Mouse (Mus musculus) MEL (cell line): ENCODE data around the gene Cfap43. TPM values are rescaled to one million over a fixed set of nuclear protein-coding genes. Genes with fewer than 3 reads are reported as not detected.

Experiments used
- DNase-seq: peaks from one replicate; pipeline ENCODE4 v3.0.0; 2011; ENCODE audit warnings: low read depth, low spot score
- H3K27ac ChIP-seq: 2 replicates; pipeline ENCODE4 v1.5.1; 2012; ENCODE audit warnings: low read depth, mild to moderate bottlenecking, control low read depth, low read length, moderate library complexity; ENCODE audit not compliant: control insufficient read depth
- H3K27me3 ChIP-seq, 2 experiments: fragments of 150-350 bp in 1 of 2; sonication (generic) in 1 of 2; 2 replicates each; pipeline ENCODE4 v1.6.1; 2012; ENCODE audit warnings: low read length in 2 of 2, mild to moderate bottlenecking in 2 of 2, improper control_type of control experiment in 1 of 2, moderate library complexity in 1 of 2; ENCODE audit not compliant: insufficient read depth in 2 of 2, control insufficient read depth in 1 of 2
- H3K36me3 ChIP-seq, 2 experiments: 2 replicates each; pipeline ENCODE4 v1.6.1; 2012 to 2014; ENCODE audit warnings: low read length in 2 of 2, improper control_type of control experiment in 1 of 2, inconsistent platforms in 1 of 2, mild to moderate bottlenecking in 1 of 2; ENCODE audit not compliant: insufficient read depth in 2 of 2, control insufficient read depth in 1 of 2
- H3K4me1 ChIP-seq, 2 experiments: fragments of 150-350 bp in 1 of 2; sonication (generic) in 1 of 2; 2 replicates each; pipeline ENCODE4 v1.6.1; 2012; ENCODE audit warnings: low read length in 2 of 2, improper control_type of control experiment in 1 of 2, mild to moderate bottlenecking in 1 of 2; ENCODE audit not compliant: insufficient read depth in 2 of 2, control insufficient read depth in 1 of 2
- H3K4me3 ChIP-seq, 2 experiments: fragments of 150-350 bp in 1 of 2; sonication (generic) in 1 of 2; 2 replicates each; pipeline ENCODE4 v1.5.1; 2012; ENCODE audit warnings: low read depth in 2 of 2, low read length in 2 of 2, mild to moderate bottlenecking in 2 of 2, moderate library complexity in 2 of 2, control low read depth in 1 of 2, improper control_type of control experiment in 1 of 2; ENCODE audit not compliant: control insufficient read depth in 1 of 2, insufficient read depth in 1 of 2
- H3K79me2 ChIP-seq: 2 replicates; pipeline ENCODE4 v1.6.1; 2012; ENCODE audit warnings: mild to moderate bottlenecking, low read length, moderate library complexity; ENCODE audit not compliant: control insufficient read depth, poor library complexity, insufficient read depth
- H3K9ac ChIP-seq: 2 replicates; pipeline ENCODE4 v1.6.1; 2012; ENCODE audit warnings: low read depth, mild to moderate bottlenecking, control low read depth, low read length, moderate library complexity; ENCODE audit not compliant: control insufficient read depth, poor library complexity, severe bottlenecking
- H3K9me3 ChIP-seq: fragments of 150-350 bp; sonication (generic); replicated peaks from 2 replicates; pipeline ENCODE4 v1.6.1; 2012; ENCODE audit warnings: mild to moderate bottlenecking, low read length, improper control_type of control experiment, moderate library complexity; ENCODE audit not compliant: insufficient read depth
- BHLHE40 ChIP-seq: IDR thresholded peaks from 2 replicates; pipeline ENCODE4 v1.6.1; 2012; ENCODE audit warnings: low read depth, mild to moderate bottlenecking, inconsistent platforms, low read length, improper control_type of control experiment, borderline replicate concordance
- E2F4 ChIP-seq: IDR thresholded peaks from 2 replicates; pipeline ENCODE4 v1.6.1; 2011; ENCODE audit warnings: low read depth, low read length, improper control_type of control experiment, borderline replicate concordance
- EP300 ChIP-seq, 2 experiments: IDR thresholded peaks; 2 replicates each; pipeline ENCODE4 v1.6.1; 2011; ENCODE audit warnings: improper control_type of control experiment in 2 of 2, low read length in 2 of 2, low read depth in 1 of 2, mild to moderate bottlenecking in 1 of 2
- GABPA ChIP-seq: IDR thresholded peaks from 2 replicates; pipeline ENCODE4 v1.6.1; 2012; ENCODE audit warnings: low read depth, mild to moderate bottlenecking, inconsistent platforms, low read length, improper control_type of control experiment, moderate library complexity
- MAFK ChIP-seq: IDR thresholded peaks from 2 replicates; pipeline ENCODE4 v1.6.1; 2011; ENCODE audit warnings: low read depth, mild to moderate bottlenecking, low read length, improper control_type of control experiment, borderline replicate concordance
- MAZ ChIP-seq: IDR thresholded peaks from 2 replicates; pipeline ENCODE4 v1.6.1; 2012; ENCODE audit warnings: low read depth, mild to moderate bottlenecking, inconsistent platforms, low read length, improper control_type of control experiment
- POLR2A ChIP-seq, 2 experiments: IDR thresholded peaks; 2 replicates each; pipeline ENCODE4 v1.6.1; 2011 to 2012; ENCODE audit warnings: low read length in 2 of 2, mild to moderate bottlenecking in 2 of 2, control low read depth in 1 of 2, improper control_type of control experiment in 1 of 2, low read depth in 1 of 2, moderate library complexity in 1 of 2; ENCODE audit not compliant: control insufficient read depth in 1 of 2, insufficient read depth in 1 of 2, poor library complexity in 1 of 2
- RAD21 ChIP-seq: IDR thresholded peaks from 2 replicates; pipeline ENCODE4 v1.6.1; 2011; ENCODE audit warnings: mild to moderate bottlenecking, low read depth, low read length, improper control_type of control experiment
- RCOR1 ChIP-seq: IDR thresholded peaks from 2 replicates; pipeline ENCODE4 v1.6.1; 2012; ENCODE audit warnings: low read depth, mild to moderate bottlenecking, inconsistent platforms, low read length, improper control_type of control experiment
- SIN3A ChIP-seq: IDR thresholded peaks from 2 replicates; pipeline ENCODE4 v1.6.1; 2012; ENCODE audit warnings: low read length, improper control_type of control experiment, inconsistent platforms
- TBP ChIP-seq: IDR thresholded peaks from 2 replicates; pipeline ENCODE4 v1.8.0; 2011; ENCODE audit warnings: low read depth, low read length, improper control_type of control experiment
- ZKSCAN1 ChIP-seq: IDR thresholded peaks from 2 replicates; pipeline ENCODE4 v1.6.1; 2012; ENCODE audit warnings: low read depth, mild to moderate bottlenecking, inconsistent platforms, low read length, improper control_type of control experiment, moderate library complexity
- ZMIZ1 ChIP-seq: IDR thresholded peaks from 2 replicates; pipeline ENCODE4 v1.6.1; 2012; ENCODE audit warnings: low read depth, mild to moderate bottlenecking, inconsistent platforms, low read length, improper control_type of control experiment, moderate library complexity
- ZNF384 ChIP-seq: IDR thresholded peaks from 2 replicates; pipeline ENCODE4 v1.6.1; 2012; ENCODE audit warnings: low read depth, mild to moderate bottlenecking, inconsistent platforms, low read length, improper control_type of control experiment
- polyA plus RNA-seq, 2 experiments: library from polyadenylated mRNA; stranded (reverse) in 1 of 2; unstranded in 1 of 2; fragments of >175 nt in 1 of 2; fragments of >200 nt in 1 of 2; gene quantifications; 2 replicates each; pipeline versions ENCODE4 v1.2.1 to v1.2.4; 2012; ENCODE audit warnings: low replicate concordance in 2 of 2, low read depth in 1 of 2; ENCODE audit not compliant: insufficient read length in 2 of 2, insufficient read depth in 1 of 2, missing spikeins in 1 of 2
- total RNA-seq: library from RNA; depleted of rRNA; stranded (reverse); fragments of 300-350 nt; gene quantifications from 2 replicates; pipeline ENCODE4 v1.2.3, GENCODE M21; 2012

The Cfap43 gene
- total and polyA plus RNA-seq, 3 experiments = 0.10 to 0.12 TPM; not detected in 1

- H3K4me1 ChIP-seq = no peaks in the 10 kb centered on the region
- no peak for DNase-seq
Measured at GRCm38 (mm10) chr19:47891562-47892312, 27.4 kb downstream of the Cfap43 start.

GRCm38 (mm10) chr19:47890489-47891130 is 28.5 kb downstream of the Cfap43 start:
- no peak for DNase-seq
- Histone ChIP-seq H3K9ac (no peak overlapping the region), H3K4me3 (no peak overlapping the region), H3K36me3 (no peaks in the 10 kb centered on the region)
- TF ChIP-seq ZNF384 (no peak), MAZ (no peak), BHLHE40 (no peak), GABPA (no peak), SIN3A (no peak), TBP (no peak), ZMIZ1 (no peak)
- TF ChIP-seq, all 39 proteins: peak for 0
- Histone ChIP-seq H3K9me3 (no peaks in the 10 kb centered on the region), H3K4me1 (no peaks in the 10 kb centered on the region), H3K27ac (no peak overlapping the region), H3K79me2 (no peaks in the 10 kb centered on the region), H3K27me3 (no peaks in the 10 kb centered on the region)

More at GRCm38 (mm10) chr19:47891562-47892312, 27.4 kb downstream of the Cfap43 start:
- no peak for TF ChIP-seq RCOR1
- no peak for TF ChIP-seq RAD21
- no peak for TF ChIP-seq POLR2A (IDR thresholded peaks at IDR 0.05; ENCODE audit: control insufficient read depth in 1 of 2, insufficient read depth in 1 of 2, low read depth in 1 of 2, low read length in 2 of 2, poor library complexity in 1 of 2)
- no peak for TF ChIP-seq MAFK
- no peak for TF ChIP-seq GABPA
- TF ChIP-seq E2F4 = no peak
- no peak for TF ChIP-seq ZKSCAN1
- no peak for TF ChIP-seq EP300 (IDR thresholded peaks at IDR 0.05; ENCODE audit: low read depth in 1 of 2, low read length in 2 of 2)
- Histone ChIP-seq H3K9me3 (no peaks in the 10 kb centered on the region), H3K27ac (no peak overlapping the region), H3K36me3 (no peaks in the 10 kb centered on the region), H3K79me2 (peaks cover 3% of the 10 kb centered on the region; the same call in 1 of the 2 replicates), H3K9ac (no peak overlapping the region), H3K4me3 (no peak overlapping the region), H3K27me3 (no peaks in the 10 kb centered on the region)
